Mouse (Mus musculus): ENCODE measurements around the gene Epas1.

DNA sequence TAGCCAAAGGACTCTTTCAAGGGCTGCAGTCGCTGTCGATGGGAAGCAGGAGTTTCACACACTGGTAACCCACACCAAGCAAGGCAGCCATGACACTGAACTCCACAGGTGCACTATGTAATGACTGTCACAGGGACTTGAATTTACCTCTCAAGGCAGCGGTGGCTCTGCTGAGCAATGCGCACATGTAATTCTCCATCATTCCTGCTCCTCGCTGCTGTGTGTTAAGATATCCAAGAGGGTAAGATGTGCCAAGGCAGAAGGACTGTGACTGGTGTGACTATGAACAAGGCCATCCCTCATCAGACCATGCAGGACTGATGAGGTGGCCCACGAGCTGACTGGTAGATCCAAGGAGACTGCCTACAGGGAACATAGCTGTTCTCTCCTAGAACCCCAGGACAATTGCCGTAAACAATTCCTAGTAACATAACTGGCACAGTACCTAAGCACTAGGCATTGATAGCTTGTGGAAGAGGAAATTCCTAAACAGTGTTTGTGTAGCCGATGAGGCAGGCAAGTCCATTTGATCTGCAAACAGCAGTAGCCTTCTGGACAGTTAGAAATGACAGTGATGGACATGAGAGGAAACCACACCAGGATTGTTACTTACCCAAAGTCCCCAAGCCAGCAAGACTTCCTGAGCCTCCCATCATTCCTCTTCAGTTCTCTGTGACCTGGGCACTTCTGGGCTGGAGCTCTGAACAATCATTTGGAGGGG is 68.7 kb downstream of the Epas1 start:
- TF ChIP-seq CTCF (conservative IDR thresholded peaks at IDR 0.05; ENCODE audit: low read length) (no peak), NANOG (IDR thresholded peaks at IDR 0.05; ENCODE audit: borderline replicate concordance, low read length) (no peak)
